Mouse (Mus musculus): ENCODE measurements around the gene Hist1h3c. TPM values are rescaled to one million over a fixed set of nuclear protein-coding genes. Genes with fewer than 3 reads are reported as not detected.

Gene Hist1h3c
- polyA plus RNA-seq, 1 experiment from 2014 or later = 14.4 TPM

- peak overlapping the region; percentile 48 for H3K4me3 ChIP-seq
- no peaks in the 10 kb centered on the region for H3K36me3 ChIP-seq
- H3K27ac ChIP-seq = peak overlapping the region; percentile 93
- no peaks in the 10 kb centered on the region for H3K9me3 ChIP-seq
- peak overlapping the region; percentile 71 for H3K4me2 ChIP-seq
- no peak; the same call in none of the 2 replicates for ATAC-seq (ENCODE audit: insufficient number of reproducible peaks, insufficient read depth, low FRiP score, low TSS enrichment, low read depth)
- no peaks in the 10 kb centered on the region for H3K27me3 ChIP-seq
- under 1% methylated on average over 23 of the region's 32 CpGs for WGBS
- peak overlapping the region; percentile 71 for H3K9ac ChIP-seq
- peaks cover 7% of the 10 kb centered on the region; the same call in 1 of the 2 replicates for H3K4me1 ChIP-seq
Measured at GRCm38 (mm10) chr13:23697491-23698299, 47.7 kb downstream of the Hist1h3c start.

GRCm38 (mm10) chr13:23696061-23696474, 49.3 kb downstream of the Hist1h3c start:
- 57% methylated on average over 15 of the region's 15 CpGs for WGBS
- no peaks in the 10 kb centered on the region for H3K9me3 ChIP-seq
- H3K4me3 ChIP-seq = no peak overlapping the region
- no peak overlapping the region for H3K9ac ChIP-seq
- no peaks in the 10 kb centered on the region for H3K36me3 ChIP-seq
- 0 out of 2 replicates have a peak overlapping the region, but pooled peaks have one; percentile 48 for H3K27ac ChIP-seq
- no peaks in the 10 kb centered on the region for H3K27me3 ChIP-seq
- ATAC-seq (ENCODE audit: insufficient number of reproducible peaks, insufficient read depth, low FRiP score, low TSS enrichment, low read depth) = no peak
- peak overlapping the region; percentile 1; the same call in 1 of the 2 replicates for H3K4me2 ChIP-seq
- peaks cover 7% of the 10 kb centered on the region; the same call in 1 of the 2 replicates for H3K4me1 ChIP-seq

- Histone ChIP-seq H3K36me3 (no peaks in the 10 kb centered on the region), H3K9me3 (no peaks in the 10 kb centered on the region), H3K9ac (no peak within 1 kb of the TSS), H3K4me1 (0 out of 2 replicates have a peak, but pooled peaks cover 4% of the 10 kb centered on the region), H3K27me3 (no peaks in the 10 kb centered on the region), H3K4me2 (peak within 1 kb of the TSS; percentile 1; the same call in 1 of the 2 replicates), H3K27ac (0 out of 2 replicates have a peak within 1 kb of the TSS, but pooled peaks have one; percentile 48), H3K4me3 (no peak within 1 kb of the TSS)
- ATAC-seq (ENCODE audit: insufficient number of reproducible peaks, insufficient read depth, low FRiP score, low TSS enrichment, low read depth) = no peak
- WGBS = 54% methylated on average over 13 of the region's 13 CpGs
Measured at GRCm38 (mm10) chr13:23695514-23695913, 49.9 kb downstream of the Hist1h3c start, which contains the start of gene Hist1h1t. TSS of gene Hist1h1t (plus strand) at chr13:23695814.

Small RNA genes lying within 50 kb of the gene (microRNA-seq; reads per million reads assigned to microRNA genes)
- gene Gm44314 = not detected
- gene Gm44484 = not detected

Other genes with a start within 250 kb of the Hist1h3c start
- 7.3 and 7.9 TPM in 2 replicates for gene Hist1h4h, start 214.6 kb downstream of the Hist1h3c start, polyA plus RNA-seq (2015; fragmentation: Nextera tagmentation; extraction: Ambion mirVana)
- 6.6 and 13.4 TPM in 2 replicates for gene Hist1h2af, start 211.7 kb downstream of the Hist1h3c start, polyA plus RNA-seq (2015; fragmentation: Nextera tagmentation; extraction: Ambion mirVana)
- gene Hist1h3g, start 210.2 kb downstream of the Hist1h3c start, polyA plus RNA-seq (2015; fragmentation: Nextera tagmentation; extraction: Ambion mirVana) = 5.3 and 6.7 TPM in 2 replicates
- gene Hist1h2bh, start 202.2 kb downstream of the Hist1h3c start, polyA plus RNA-seq (2015; fragmentation: Nextera tagmentation; extraction: Ambion mirVana) = 0.98 and 1.4 TPM in 2 replicates
- 1.2 and 1.3 TPM in 2 replicates for gene Hist1h3f, start 201.6 kb downstream of the Hist1h3c start, polyA plus RNA-seq (2015; fragmentation: Nextera tagmentation; extraction: Ambion mirVana)
- 2.9 TPM in 1 of 2 replicates, not detected in the other for gene Hist1h4f, start 194.0 kb downstream of the Hist1h3c start, polyA plus RNA-seq (2015; fragmentation: Nextera tagmentation; extraction: Ambion mirVana)
- 0.52 and 0.61 TPM in 2 replicates for gene Hist1h1d, start 192.3 kb downstream of the Hist1h3c start, polyA plus RNA-seq (2015; fragmentation: Nextera tagmentation; extraction: Ambion mirVana)
- 5.8 and 8.7 TPM in 2 replicates for gene Hist1h3e, start 183.2 kb downstream of the Hist1h3c start, polyA plus RNA-seq (2015; fragmentation: Nextera tagmentation; extraction: Ambion mirVana)
- gene Hist1h2ae, start 174.4 kb downstream of the Hist1h3c start, polyA plus RNA-seq (2015; fragmentation: Nextera tagmentation; extraction: Ambion mirVana) = 108 and 115 TPM in 2 replicates
- gene Hist1h2bg, start 174.2 kb downstream of the Hist1h3c start, polyA plus RNA-seq (2015; fragmentation: Nextera tagmentation; extraction: Ambion mirVana) = 7.5 and 10.6 TPM in 2 replicates
- 12.2 and 13.4 TPM in 2 replicates for gene Hist1h2bf, start 171.4 kb downstream of the Hist1h3c start, polyA plus RNA-seq (2015; fragmentation: Nextera tagmentation; extraction: Ambion mirVana)
- gene Hist1h2ad, start 171.2 kb downstream of the Hist1h3c start, polyA plus RNA-seq (2015; fragmentation: Nextera tagmentation; extraction: Ambion mirVana) = 1.7 and 3.1 TPM in 2 replicates
- gene Hist1h3d, start 169.8 kb downstream of the Hist1h3c start, polyA plus RNA-seq (2015; fragmentation: Nextera tagmentation; extraction: Ambion mirVana) = 7.6 and 8.4 TPM in 2 replicates
- 141 and 160 TPM in 2 replicates for gene Hist1h4d, start 164.0 kb downstream of the Hist1h3c start, polyA plus RNA-seq (2015; fragmentation: Nextera tagmentation; extraction: Ambion mirVana)
- gene Hist1h2be, start 124.5 kb downstream of the Hist1h3c start, polyA plus RNA-seq (2015; fragmentation: Nextera tagmentation; extraction: Ambion mirVana) = 3.3 and 4.1 TPM in 2 replicates
- gene Hist1h1e, start 123.0 kb downstream of the Hist1h3c start, polyA plus RNA-seq (2015; fragmentation: Nextera tagmentation; extraction: Ambion mirVana) = 24.8 and 26.3 TPM in 2 replicates
- gene Hist1h2ac, start 61.7 kb downstream of the Hist1h3c start, polyA plus RNA-seq (2015; fragmentation: Nextera tagmentation; extraction: Ambion mirVana) = 1.2 and 1.4 TPM in 2 replicates
- 37.5 and 39.3 TPM in 2 replicates for gene Hist1h2bc, start 61.4 kb downstream of the Hist1h3c start, polyA plus RNA-seq (2015; fragmentation: Nextera tagmentation; extraction: Ambion mirVana)
- gene Hist1h1t, start 49.8 kb downstream of the Hist1h3c start, polyA plus RNA-seq (2015; fragmentation: Nextera tagmentation; extraction: Ambion mirVana) = not detected in 2 replicates
- gene Hist1h4c, start 47.1 kb downstream of the Hist1h3c start, polyA plus RNA-seq (2015; fragmentation: Nextera tagmentation; extraction: Ambion mirVana) = 6.3 and 9.0 TPM in 2 replicates
- 5.1 and 6.5 TPM in 2 replicates for gene Hfe, start 34.7 kb downstream of the Hist1h3c start, polyA plus RNA-seq (2015; fragmentation: Nextera tagmentation; extraction: Ambion mirVana)
- 25.0 and 28.9 TPM in 2 replicates for gene Hist1h1c, start 6.8 kb downstream of the Hist1h3c start, polyA plus RNA-seq (2015; fragmentation: Nextera tagmentation; extraction: Ambion mirVana)
- gene Hist1h2bb, start 1.1 kb upstream of the Hist1h3c start, polyA plus RNA-seq (2015; fragmentation: Nextera tagmentation; extraction: Ambion mirVana) = 3.5 and 4.2 TPM in 2 replicates
- 53.1 and 58.6 TPM in 2 replicates for gene Hist1h2ab, start 5.5 kb upstream of the Hist1h3c start, polyA plus RNA-seq (2015; fragmentation: Nextera tagmentation; extraction: Ambion mirVana)
- gene Hist1h3b, start 6.7 kb upstream of the Hist1h3c start, polyA plus RNA-seq (2015; fragmentation: Nextera tagmentation; extraction: Ambion mirVana) = 15.6 and 18.1 TPM in 2 replicates
- gene Hist1h4b, start 11.4 kb upstream of the Hist1h3c start, polyA plus RNA-seq (2015; fragmentation: Nextera tagmentation; extraction: Ambion mirVana) = 7.6 and 9.2 TPM in 2 replicates
- gene Hist1h4a, start 15.6 kb upstream of the Hist1h3c start, polyA plus RNA-seq (2015; fragmentation: Nextera tagmentation; extraction: Ambion mirVana) = not detected in 2 replicates
- gene Hist1h3a, start 16.8 kb upstream of the Hist1h3c start, polyA plus RNA-seq (2015; fragmentation: Nextera tagmentation; extraction: Ambion mirVana) = 5.8 and 8.6 TPM in 2 replicates
- 4.5 and 5.9 TPM in 2 replicates for gene Hist1h1a, start 18.1 kb upstream of the Hist1h3c start, polyA plus RNA-seq (2015; fragmentation: Nextera tagmentation; extraction: Ambion mirVana)
- not detected in 2 replicates for gene Trim38, start 24.3 kb upstream of the Hist1h3c start, polyA plus RNA-seq (2015; fragmentation: Nextera tagmentation; extraction: Ambion mirVana)
- not detected in 2 replicates for gene Slc17a2, start 61.4 kb upstream of the Hist1h3c start, polyA plus RNA-seq (2015; fragmentation: Nextera tagmentation; extraction: Ambion mirVana)
- not detected in 2 replicates for gene Slc17a3, start 93.8 kb upstream of the Hist1h3c start, polyA plus RNA-seq (2015; fragmentation: Nextera tagmentation; extraction: Ambion mirVana)
- gene Slc17a1, start 122.1 kb upstream of the Hist1h3c start, polyA plus RNA-seq (2015; fragmentation: Nextera tagmentation; extraction: Ambion mirVana) = not detected in 2 replicates
- not detected in 2 replicates for gene Slc17a4, start 169.4 kb upstream of the Hist1h3c start, polyA plus RNA-seq (2015; fragmentation: Nextera tagmentation; extraction: Ambion mirVana)
- gene Hist1h2ba, start 188.6 kb upstream of the Hist1h3c start, polyA plus RNA-seq (2015; fragmentation: Nextera tagmentation; extraction: Ambion mirVana) = not detected in 2 replicates
- not detected in 2 replicates for gene Hist1h2aa, start 188.9 kb upstream of the Hist1h3c start, polyA plus RNA-seq (2015; fragmentation: Nextera tagmentation; extraction: Ambion mirVana)
- not detected in 2 replicates for gene Scgn, start 245.6 kb upstream of the Hist1h3c start, polyA plus RNA-seq (2015; fragmentation: Nextera tagmentation; extraction: Ambion mirVana)

Data from embryonic facial prominence, embryonic 13.5 days (tissue).